Mouse (Mus musculus): ENCODE results near the gene Rhebl1. TPM values are rescaled to one million over a fixed set of nuclear protein-coding genes. Genes with fewer than 3 reads are reported as not detected.
A peak's percentile ranks its signal among the peaks of the same experiment; 100 is the strongest.

The Rhebl1 gene
- polyA plus RNA-seq, 1 experiment from 2014 or later: 27.9 TPM

- H3K4me1 ChIP-seq: peaks cover 27% of the 10 kb centered on the region
- H3K9me3 ChIP-seq (replicated peaks): no peaks in the 10 kb centered on the region
- peak overlapping the region; percentile 91 for H3K4me3 ChIP-seq
- H3K27me3 ChIP-seq (ENCODE audit: low read depth, poor library complexity, severe bottlenecking): no peaks in the 10 kb centered on the region
- no peak overlapping the region for H3K27ac ChIP-seq
- H3K36me3 ChIP-seq: peaks cover 67% of the 10 kb centered on the region
- 68% methylated on average over 12 of the region's 12 CpGs for WGBS
- DNase-seq (ENCODE audit: low spot score): no peak
These were observed 61.9 kb downstream of the Rhebl1 start for GRCm38 (mm10) chr15:98832161-98833058.

- peaks cover 60% of the 10 kb centered on the region for H3K36me3 ChIP-seq
- no peak for DNase-seq (ENCODE audit: low spot score)
- peaks cover 27% of the 10 kb centered on the region for H3K4me1 ChIP-seq
- H3K27ac ChIP-seq: peak overlapping the region; percentile 93
- no peaks in the 10 kb centered on the region for H3K27me3 ChIP-seq (ENCODE audit: low read depth, poor library complexity, severe bottlenecking)
- no peaks in the 10 kb centered on the region for H3K9me3 ChIP-seq (replicated peaks)
- peak overlapping the region; percentile 91 for H3K4me3 ChIP-seq
- 19% methylated on average over 9 of the region's 9 CpGs for WGBS
These were observed 62.7 kb downstream of the Rhebl1 start for GRCm38 (mm10) chr15:98831684-98832035.

GRCm38 (mm10) chr15:98830736-98831683 is 63.3 kb downstream of the Rhebl1 start, which contains the start of gene Prkag1:
Gene Prkag1, minus strand, starts transcription at chr15:98831521.
- WGBS: under 1% methylated on average over 65 of the region's 66 CpGs
- Histone ChIP-seq H3K4me3 (peak within 1 kb of the TSS; percentile 91), H3K27me3 (ENCODE audit: low read depth, poor library complexity, severe bottlenecking) (no peaks in the 10 kb centered on the region), H3K4me1 (peaks cover 27% of the 10 kb centered on the region), H3K9me3 (replicated peaks) (no peaks in the 10 kb centered on the region), H3K27ac (peak within 1 kb of the TSS; percentile 93), H3K36me3 (peaks cover 57% of the 10 kb centered on the region)
- peak; percentile 99 for DNase-seq (ENCODE audit: low spot score)

Other genes starting within 250 kb of the Rhebl1 start
- gene Ddx23, start 231.6 kb downstream of the Rhebl1 start, polyA plus RNA-seq (2016; fragmentation: Nextera tagmentation; extraction: Ambion mirVana): 21.8 and 25.4 TPM in 2 replicates
- gene Rnd1, start 217.1 kb downstream of the Rhebl1 start, polyA plus RNA-seq (2016; fragmentation: Nextera tagmentation; extraction: Ambion mirVana): 0.38 and 0.62 TPM in 2 replicates
- gene Ccdc65, start 186.3 kb downstream of the Rhebl1 start, polyA plus RNA-seq (2016; fragmentation: Nextera tagmentation; extraction: Ambion mirVana): 0.34 and 0.64 TPM in 2 replicates
- 26.8 and 28.9 TPM in 2 replicates for gene Fkbp11, start 166.3 kb downstream of the Rhebl1 start, polyA plus RNA-seq (2016; fragmentation: Nextera tagmentation; extraction: Ambion mirVana)
- 44.3 and 49.1 TPM in 2 replicates for gene Arf3, start 131.3 kb downstream of the Rhebl1 start, polyA plus RNA-seq (2016; fragmentation: Nextera tagmentation; extraction: Ambion mirVana)
- gene Wnt10b, start 116.4 kb downstream of the Rhebl1 start, polyA plus RNA-seq (2016; fragmentation: Nextera tagmentation; extraction: Ambion mirVana): 0.62 and 0.99 TPM in 2 replicates
- not detected in 2 replicates for gene Wnt1, start 104.7 kb downstream of the Rhebl1 start, polyA plus RNA-seq (2016; fragmentation: Nextera tagmentation; extraction: Ambion mirVana)
- gene Ddn, start 85.0 kb downstream of the Rhebl1 start, polyA plus RNA-seq (2016; fragmentation: Nextera tagmentation; extraction: Ambion mirVana): not detected in 2 replicates
- 92.3 and 97.7 TPM in 2 replicates for gene Prkag1, start 63.0 kb downstream of the Rhebl1 start, polyA plus RNA-seq (2016; fragmentation: Nextera tagmentation; extraction: Ambion mirVana)
- 12.6 and 13.6 TPM in 2 replicates for gene Kmt2d, start 23.3 kb downstream of the Rhebl1 start, polyA plus RNA-seq (2016; fragmentation: Nextera tagmentation; extraction: Ambion mirVana)
- gene Dhh, start 4.0 kb upstream of the Rhebl1 start, polyA plus RNA-seq (2016; fragmentation: Nextera tagmentation; extraction: Ambion mirVana): 0.40 and 0.46 TPM in 2 replicates
- gene Lmbr1l, start 23.7 kb upstream of the Rhebl1 start, polyA plus RNA-seq (2016; fragmentation: Nextera tagmentation; extraction: Ambion mirVana): 23.9 and 28.3 TPM in 2 replicates
- 2,301 and 2,452 TPM in 2 replicates for gene Tuba1b, start 40.0 kb upstream of the Rhebl1 start, polyA plus RNA-seq (2016; fragmentation: Nextera tagmentation; extraction: Ambion mirVana)
- not detected in 2 replicates for gene Gm49450, start 59.0 kb upstream of the Rhebl1 start, polyA plus RNA-seq (2016; fragmentation: Nextera tagmentation; extraction: Ambion mirVana)
- 1,294 and 1,475 TPM in 2 replicates for gene Tuba1a, start 59.2 kb upstream of the Rhebl1 start, polyA plus RNA-seq (2016; fragmentation: Nextera tagmentation; extraction: Ambion mirVana)
- 133 and 138 TPM in 2 replicates for gene Tuba1c, start 135.4 kb upstream of the Rhebl1 start, polyA plus RNA-seq (2016; fragmentation: Nextera tagmentation; extraction: Ambion mirVana)
- 0.16 TPM in 1 of 2 replicates, not detected in the other for gene Prph, start 160.6 kb upstream of the Rhebl1 start, polyA plus RNA-seq (2016; fragmentation: Nextera tagmentation; extraction: Ambion mirVana)
- gene Troap, start 180.0 kb upstream of the Rhebl1 start, polyA plus RNA-seq (2016; fragmentation: Nextera tagmentation; extraction: Ambion mirVana): 54.8 and 56.2 TPM in 2 replicates
- 0.15 and 0.23 TPM in 2 replicates for gene C1ql4, start 193.3 kb upstream of the Rhebl1 start, polyA plus RNA-seq (2016; fragmentation: Nextera tagmentation; extraction: Ambion mirVana)
- gene Dnajc22, start 198.6 kb upstream of the Rhebl1 start, polyA plus RNA-seq (2016; fragmentation: Nextera tagmentation; extraction: Ambion mirVana): 1.4 and 2.1 TPM in 2 replicates
- gene Spats2, start 231.4 kb upstream of the Rhebl1 start, polyA plus RNA-seq (2016; fragmentation: Nextera tagmentation; extraction: Ambion mirVana): 60.5 and 64.1 TPM in 2 replicates

Data from limb, embryonic 10.5 days (tissue).